Mouse (Mus musculus) CH12.LX (cell line): ENCODE measurements around the gene Ldlrad1.

ENCODE experiments used
- BHLHE40 ChIP-seq: IDR thresholded peaks from 2 replicates; pipeline ENCODE4 v1.6.1; 2011; ENCODE audit warnings: mild to moderate bottlenecking, low read depth, low read length, improper control_type of control experiment
- CHD1 ChIP-seq: IDR thresholded peaks from 2 replicates; pipeline ENCODE4 v1.6.1; 2012; ENCODE audit warnings: low read depth, low read length, improper control_type of control experiment, inconsistent platforms
- CTCF ChIP-seq, 2 experiments: IDR thresholded peaks in 1 of 2; conservative IDR thresholded peaks in 1 of 2; 2 replicates each; pipeline ENCODE4 v1.5.1; 2011 to 2012; ENCODE audit warnings: low read depth in 2 of 2, low read length in 2 of 2, improper control_type of control experiment in 1 of 2, inconsistent platforms in 1 of 2, mild to moderate bottlenecking in 1 of 2, moderate library complexity in 1 of 2
- JUND ChIP-seq: conservative IDR thresholded peaks from 2 replicates; pipeline ENCODE4 v1.6.1; 2011; ENCODE audit warnings: low read depth, low read length, improper control_type of control experiment
- MAX ChIP-seq: IDR thresholded peaks from 2 replicates; pipeline ENCODE4 v1.6.1; 2011; ENCODE audit warnings: low read length, improper control_type of control experiment
- POLR2A ChIP-seq: IDR thresholded peaks from 2 replicates; pipeline ENCODE4 v1.6.1; 2011; ENCODE audit warnings: low read depth, mild to moderate bottlenecking, improper control_type of control experiment, low read length
- SMC3 ChIP-seq: IDR thresholded peaks from 2 replicates; pipeline ENCODE4 v1.6.1; 2011; ENCODE audit warnings: low read depth, low read length, improper control_type of control experiment
- ZC3H11A ChIP-seq: IDR thresholded peaks from 2 replicates; pipeline ENCODE4 v1.6.1; 2012; ENCODE audit warnings: low read depth, mild to moderate bottlenecking, inconsistent platforms, low read length, improper control_type of control experiment
- ZKSCAN1 ChIP-seq: IDR thresholded peaks from 2 replicates; pipeline ENCODE4 v1.6.1; 2012; ENCODE audit warnings: low read depth, inconsistent platforms, low read length, improper control_type of control experiment, borderline replicate concordance

DNA sequence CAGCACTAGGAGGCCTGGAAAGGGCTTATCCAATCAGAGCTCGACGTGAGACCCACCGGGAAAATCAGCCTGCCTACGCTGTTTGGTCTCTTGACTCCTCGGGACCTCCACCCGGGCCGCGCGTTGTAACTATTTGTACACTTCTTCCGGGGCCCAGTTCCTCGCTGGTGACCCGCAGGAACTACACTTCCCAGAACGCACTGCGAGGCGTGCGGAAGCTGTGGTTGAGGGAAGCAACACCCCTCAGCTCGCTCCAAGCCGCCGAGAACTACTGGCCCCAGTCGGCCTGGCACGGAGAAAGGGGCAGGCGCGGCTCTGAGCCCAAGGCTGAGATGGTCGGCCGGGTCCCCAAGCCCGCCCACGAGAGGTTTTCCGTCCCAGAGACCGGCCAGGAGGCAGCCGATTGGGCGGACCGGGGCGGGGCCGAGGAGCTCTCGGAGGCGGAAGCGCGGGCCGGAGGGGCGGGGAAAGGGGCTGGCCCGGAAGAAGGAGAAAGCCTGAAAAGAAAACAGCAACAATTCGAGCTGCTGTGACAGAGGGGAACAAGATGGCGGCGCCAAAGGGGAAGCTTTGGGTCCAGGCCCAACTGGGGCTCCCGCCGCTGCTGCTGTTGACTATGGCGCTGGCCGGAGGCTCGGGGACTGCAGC, 30.7 kb upstream of the Ldlrad1 start, which contains the start of gene Tmem59:
- TF ChIP-seq CTCF (conservative IDR thresholded peaks at IDR 0.05 in 1 of 2, IDR thresholded peaks at IDR 0.05 in 1 of 2; ENCODE audit: low read depth in 2 of 2, low read length in 2 of 2) (no peak), SMC3 (no peak), CHD1 (peak; percentile 23; the same call in 1 of the 2 replicates), BHLHE40 (no peak), POLR2A (peak; percentile 77), ZC3H11A (no peak), MAX (0 out of 2 replicates have a peak, but pooled peaks have one; percentile 33), ZKSCAN1 (no peak), JUND (no peak)
